Mouse (Mus musculus) lung, embryonic 15.5 days (tissue): ENCODE results near the gene Cog1. TPM values are rescaled to one million over a fixed set of nuclear protein-coding genes. Genes with fewer than 3 reads are reported as not detected.
"Not testable (repeated sequence)": the region's sequence is repeated elsewhere in the genome, so short reads cannot be mapped to it uniquely, and the experiment has no call there.

Source experiments
- ATAC-seq: fragments of 200-750 bp; cut with Nextera tagmentation; 2 replicates; pipeline ENCODE4 v1.8.0; 2017; ENCODE audit warnings: moderate number of reproducible peaks, borderline replicate concordance; ENCODE audit not compliant: low FRiP score, low TSS enrichment; ENCODE audit errors: extremely low read depth
- H3K27ac ChIP-seq: fragments of 300-500 bp; sonication (generic); 2 replicates; pipeline ENCODE4 v1.5.1; 2015; ENCODE audit warnings: moderate library complexity, mild to moderate bottlenecking, inconsistent platforms
- H3K27me3 ChIP-seq: fragments of 300-500 bp; sonication (generic); 2 replicates; pipeline ENCODE4 v1.6.1; 2015; ENCODE audit warnings: inconsistent platforms
- H3K36me3 ChIP-seq: fragments of 300-500 bp; sonication (generic); 2 replicates; pipeline ENCODE4 v1.6.1; 2015; ENCODE audit warnings: inconsistent platforms
- H3K4me1 ChIP-seq: fragments of 300-500 bp; sonication (generic); 2 replicates; pipeline ENCODE4 v1.6.1; 2015; ENCODE audit warnings: inconsistent platforms
- H3K4me2 ChIP-seq: fragments of 300-500 bp; sonication (generic); 2 replicates; pipeline ENCODE4 v1.6.1; 2015; ENCODE audit warnings: inconsistent platforms, mild to moderate bottlenecking, moderate library complexity
- H3K4me3 ChIP-seq: fragments of 300-500 bp; sonication (generic); 2 replicates; pipeline ENCODE4 v1.5.1; 2015; ENCODE audit warnings: mild to moderate bottlenecking, inconsistent platforms
- H3K9ac ChIP-seq: fragments of 300-500 bp; sonication (generic); 2 replicates; pipeline ENCODE4 v1.6.1; 2015; ENCODE audit warnings: inconsistent platforms
- H3K9me3 ChIP-seq: fragments of 300-500 bp; sonication (generic); 2 replicates; pipeline ENCODE4 v1.6.1; 2016; ENCODE audit warnings: inconsistent platforms
- WGBS: fragments of 180-500 bp; shearing (Covaris S2); methylation state at CpG from one replicate; pipeline ENCODE4 v1.1.7; 2015; 5-methylcytosine and 5-hydroxymethylcytosine counted together
- polyA plus RNA-seq: library from polyadenylated mRNA; unstranded; fragments of >200 nt; fragmentation: Nextera tagmentation; extraction: Ambion mirVana; gene quantifications from 2 replicates; pipeline ENCODE4 v1.2.1, GENCODE M21; 2015

The Cog1 gene
- polyA plus RNA-seq, 1 experiment from 2014 or later = 26.5 TPM

DNA sequence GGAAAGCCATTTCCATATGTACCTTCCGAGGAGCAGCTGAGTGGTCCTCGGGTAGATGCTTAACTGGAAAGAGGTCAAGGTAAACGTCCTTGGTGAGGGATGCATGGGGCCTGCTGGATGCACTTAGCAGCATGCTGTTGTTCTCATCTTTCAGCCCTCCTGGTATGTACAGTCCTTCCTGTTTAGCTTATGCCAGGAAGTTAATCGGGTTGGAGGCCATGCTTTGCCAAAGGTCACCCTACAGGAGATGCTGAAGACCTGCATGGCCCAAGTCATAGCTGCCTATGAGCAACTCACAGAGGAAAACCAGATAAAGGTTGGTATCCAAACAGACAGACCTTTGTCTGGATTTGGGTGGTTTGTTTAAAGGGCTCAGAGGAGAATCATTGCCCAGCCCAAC is 8.3 kb downstream of the Cog1 start:
- peaks cover 96% of the 10 kb centered on the region for H3K36me3 ChIP-seq
- no peak overlapping the region for H3K9ac ChIP-seq
- H3K27me3 ChIP-seq = no peaks in the 10 kb centered on the region
- no peaks in the 10 kb centered on the region for H3K4me1 ChIP-seq
- H3K27ac ChIP-seq = no peak overlapping the region
- H3K9me3 ChIP-seq = no peaks in the 10 kb centered on the region
- no peak overlapping the region for H3K4me2 ChIP-seq
- H3K4me3 ChIP-seq = no peak overlapping the region
- ATAC-seq = no peak
- 46% methylated on average over 4 of the region's 4 CpGs for WGBS

DNA sequence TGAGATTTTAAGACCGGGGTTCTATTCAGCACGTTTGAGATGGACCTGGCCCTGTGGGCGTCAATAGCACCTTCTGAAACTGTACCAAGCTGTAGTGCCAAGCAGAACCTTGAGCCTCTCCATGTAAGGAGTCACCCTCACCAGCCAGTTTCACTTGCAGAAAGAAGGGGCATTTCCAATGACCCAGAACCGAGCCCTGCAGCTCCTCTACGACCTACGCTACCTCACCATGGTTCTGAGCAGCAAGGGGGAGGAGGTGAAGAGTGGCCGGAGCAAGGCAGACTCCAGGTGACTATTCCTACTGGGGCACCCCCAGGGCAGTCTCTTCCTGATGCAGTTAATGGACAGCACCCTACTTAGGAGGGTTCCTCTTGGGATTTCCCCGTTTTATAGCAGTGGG is 9.3 kb downstream of the Cog1 start:
- ATAC-seq = no peak
- no peaks in the 10 kb centered on the region for H3K4me1 ChIP-seq
- 86% methylated on average over 8 of the region's 8 CpGs for WGBS
- H3K27me3 ChIP-seq = no peaks in the 10 kb centered on the region
- no peak overlapping the region for H3K4me2 ChIP-seq
- no peak overlapping the region for H3K9ac ChIP-seq
- no peak overlapping the region for H3K4me3 ChIP-seq
- H3K27ac ChIP-seq = no peak overlapping the region
- H3K36me3 ChIP-seq = peaks cover 91% of the 10 kb centered on the region
- H3K9me3 ChIP-seq = no peaks in the 10 kb centered on the region

DNA sequence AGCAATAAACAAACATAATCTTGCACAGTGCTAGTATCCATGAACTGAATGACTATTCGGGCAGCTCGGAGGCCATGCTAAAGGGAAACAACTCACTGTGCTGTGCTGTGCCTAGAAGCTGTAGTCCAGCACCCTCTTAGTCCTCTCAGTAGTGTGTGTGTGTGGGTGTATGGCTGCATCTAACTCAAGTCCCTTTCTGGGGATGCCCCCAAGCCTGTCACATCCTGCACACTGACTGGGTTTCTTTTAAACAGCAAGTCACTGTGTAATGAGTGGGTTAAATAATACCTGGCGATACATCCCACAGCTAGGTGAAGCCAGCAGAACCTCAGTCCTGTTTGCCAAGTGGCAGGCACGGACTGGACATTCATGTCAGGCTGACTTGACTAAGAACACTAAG is 9.8 kb downstream of the Cog1 start:
- H3K27me3 ChIP-seq = no peaks in the 10 kb centered on the region
- H3K4me2 ChIP-seq = no peak overlapping the region
- no peaks in the 10 kb centered on the region for H3K4me1 ChIP-seq
- no peak overlapping the region for H3K4me3 ChIP-seq
- no peak overlapping the region for H3K9ac ChIP-seq
- peaks cover 91% of the 10 kb centered on the region for H3K36me3 ChIP-seq
- no peak for ATAC-seq
- 73% methylated on average over 4 of the region's 4 CpGs for WGBS
- H3K27ac ChIP-seq = no peak overlapping the region
- H3K9me3 ChIP-seq = no peaks in the 10 kb centered on the region

DNA sequence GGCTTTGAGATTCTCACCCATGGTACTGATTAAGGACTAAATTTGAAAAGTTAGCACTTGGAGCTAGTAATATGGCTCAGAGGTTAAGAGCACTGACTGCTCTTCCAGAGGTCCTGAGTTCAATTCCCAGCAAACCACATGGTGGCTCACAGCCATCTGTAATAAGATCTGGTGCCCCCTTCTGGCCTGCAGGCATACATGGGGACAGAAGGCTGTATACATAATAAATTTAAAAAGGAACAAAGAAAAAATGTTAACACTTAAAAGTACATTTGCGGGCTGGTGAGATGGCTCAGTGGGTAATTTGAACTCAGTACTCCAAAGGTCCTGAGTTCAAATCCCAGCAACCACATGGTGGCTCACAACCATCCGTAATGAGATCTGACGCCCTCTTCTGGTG is 11.2 kb downstream of the Cog1 start:
- WGBS = 98% methylated on average over 3 of the region's 3 CpGs
- not testable (repeated sequence) for H3K27ac ChIP-seq, H3K9ac ChIP-seq, H3K9me3 ChIP-seq, H3K27me3 ChIP-seq, H3K4me2 ChIP-seq, H3K4me3 ChIP-seq, ATAC-seq, H3K4me1 ChIP-seq
- peaks cover 84% of the 10 kb centered on the region for H3K36me3 ChIP-seq

DNA sequence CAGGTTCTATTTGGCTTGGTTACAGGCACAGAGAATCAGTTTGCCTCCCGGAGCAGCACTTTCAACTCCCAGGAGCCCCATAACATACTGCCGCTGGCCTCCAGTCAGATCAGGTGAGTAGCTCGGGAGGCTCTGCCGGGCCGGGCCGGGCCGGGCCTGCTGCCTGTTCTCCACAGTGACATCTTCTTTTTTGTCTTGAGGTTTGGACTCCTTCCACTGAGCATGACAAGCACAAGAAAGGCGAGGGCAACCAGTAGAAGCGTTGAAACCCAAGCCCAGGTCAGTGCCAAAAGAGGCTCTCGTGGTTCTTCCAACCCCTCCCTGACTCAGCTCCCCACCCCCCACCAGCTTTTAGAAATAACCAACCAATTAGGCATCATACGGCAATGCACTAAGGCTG is 12.0 kb downstream of the Cog1 start:
- Histone ChIP-seq H3K4me3 (no peak overlapping the region), H3K9ac (no peak overlapping the region), H3K36me3 (peaks cover 77% of the 10 kb centered on the region), H3K27ac (no peak overlapping the region), H3K4me1 (no peaks in the 10 kb centered on the region), H3K4me2 (no peak overlapping the region), H3K27me3 (no peaks in the 10 kb centered on the region), H3K9me3 (no peaks in the 10 kb centered on the region)
- 91% methylated on average over 11 of the region's 11 CpGs for WGBS
- ATAC-seq = no peak

DNA sequence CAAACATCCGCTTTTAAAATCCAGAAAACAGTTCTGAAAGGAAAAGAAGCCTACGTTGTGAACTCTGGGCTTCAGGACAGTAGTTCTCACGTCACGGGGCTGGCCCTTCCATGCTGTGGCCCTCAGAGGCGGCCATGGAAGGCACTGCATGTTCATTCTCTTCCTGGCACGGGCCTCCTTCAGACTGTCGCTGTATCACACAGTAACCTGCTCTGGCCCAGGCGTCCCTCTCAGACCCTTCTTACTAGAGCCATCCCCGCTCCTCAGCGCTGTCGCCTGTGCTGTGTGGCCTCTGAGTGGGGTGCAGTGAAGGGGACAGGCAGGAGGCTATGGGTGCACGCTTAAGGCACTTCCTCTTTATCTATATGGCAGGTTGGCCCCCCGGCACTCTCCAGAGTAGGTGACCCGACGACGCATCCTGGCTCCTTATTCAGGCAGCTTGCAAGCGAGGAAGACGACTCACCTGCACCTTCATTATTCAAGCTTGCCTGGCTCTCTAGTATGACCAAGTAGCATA is 12.9 kb downstream of the Cog1 start:
- WGBS = 87% methylated on average over 18 of the region's 18 CpGs
- Histone ChIP-seq H3K9ac (no peak overlapping the region), H3K27me3 (no peaks in the 10 kb centered on the region), H3K4me3 (no peak overlapping the region), H3K36me3 (peaks cover 67% of the 10 kb centered on the region), H3K9me3 (no peaks in the 10 kb centered on the region), H3K4me1 (peaks cover 5% of the 10 kb centered on the region), H3K27ac (no peak overlapping the region), H3K4me2 (no peak overlapping the region)
- peak; percentile 37; the same call in 1 of the 2 replicates for ATAC-seq

DNA sequence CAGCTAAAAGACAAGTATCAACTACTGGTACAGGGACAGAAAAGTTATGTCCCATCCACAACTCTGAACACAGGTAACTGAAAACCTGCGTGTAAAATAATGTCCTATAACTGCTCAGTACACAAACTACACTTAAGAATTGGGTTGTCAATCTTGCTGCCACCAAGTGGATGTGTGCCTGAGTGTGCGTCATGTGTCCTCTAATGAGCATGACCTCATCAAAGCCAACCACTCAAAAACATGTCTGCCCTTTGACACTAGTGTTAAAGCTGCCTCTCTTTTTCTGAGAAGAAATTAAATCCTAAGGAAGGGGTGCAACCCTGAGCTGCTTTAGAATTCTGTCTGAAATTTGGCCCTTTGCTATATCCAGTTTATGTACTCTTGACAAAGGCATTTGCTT is 15.3 kb downstream of the Cog1 start:
- no peak overlapping the region for H3K4me2 ChIP-seq
- no peak overlapping the region for H3K4me3 ChIP-seq
- H3K27me3 ChIP-seq = no peaks in the 10 kb centered on the region
- H3K9me3 ChIP-seq = no peaks in the 10 kb centered on the region
- H3K27ac ChIP-seq = no peak overlapping the region
- WGBS = 75% methylated on average over 2 of the region's 2 CpGs
- peaks cover 50% of the 10 kb centered on the region for H3K36me3 ChIP-seq
- ATAC-seq = no peak; the same call in 1 of the 2 replicates
- no peak overlapping the region for H3K9ac ChIP-seq
- peaks cover 22% of the 10 kb centered on the region for H3K4me1 ChIP-seq

DNA sequence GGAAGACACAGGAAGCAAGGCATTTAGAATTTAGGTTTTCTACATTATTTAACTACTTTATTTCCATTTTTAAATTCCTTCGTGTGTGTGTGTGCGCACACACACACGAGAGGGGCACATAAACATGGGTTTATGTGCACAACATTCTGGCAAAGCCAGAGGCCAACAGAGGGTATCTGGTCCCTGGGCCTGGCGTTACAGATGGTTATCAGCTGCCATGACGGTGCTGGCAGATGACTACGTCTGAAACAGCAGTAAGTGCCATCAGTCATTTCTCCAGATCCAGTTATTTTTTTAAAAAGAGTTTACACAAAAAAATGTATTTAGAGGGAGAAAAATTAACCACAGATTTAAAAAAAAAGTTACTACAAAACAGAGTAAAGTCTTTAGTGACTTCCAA is 17.2 kb downstream of the Cog1 start:
- no peaks in the 10 kb centered on the region for H3K9me3 ChIP-seq
- H3K4me2 ChIP-seq = no peak overlapping the region
- H3K27ac ChIP-seq = no peak overlapping the region
- no peak overlapping the region for H3K9ac ChIP-seq
- 55% methylated on average over 6 of the region's 6 CpGs for WGBS
- H3K36me3 ChIP-seq = peaks cover 45% of the 10 kb centered on the region
- no peak for ATAC-seq
- no peak overlapping the region for H3K4me3 ChIP-seq
- no peaks in the 10 kb centered on the region for H3K27me3 ChIP-seq
- H3K4me1 ChIP-seq = peaks cover 22% of the 10 kb centered on the region

DNA sequence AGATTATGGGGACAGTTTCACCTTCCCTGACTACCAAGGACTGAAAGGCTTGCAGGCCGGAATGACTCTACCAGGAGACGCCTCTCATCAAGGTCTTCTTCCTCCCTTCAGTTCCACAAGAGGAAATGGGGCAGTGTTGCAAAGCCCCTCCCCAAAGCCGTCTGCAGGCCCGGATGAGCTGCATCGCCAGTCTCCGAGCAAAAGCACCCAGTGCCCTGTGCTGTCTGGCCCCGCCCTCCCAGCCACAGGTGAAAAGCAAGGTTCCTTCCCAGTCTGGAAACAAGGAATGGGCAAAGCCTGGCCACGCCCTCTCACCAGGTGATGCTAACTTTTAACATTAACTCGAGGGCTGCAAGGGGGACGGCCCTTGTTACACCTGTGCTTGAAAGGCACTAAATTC is 17.7 kb downstream of the Cog1 start:
- no peaks in the 10 kb centered on the region for H3K9me3 ChIP-seq
- no peak overlapping the region for H3K4me2 ChIP-seq
- 40% methylated on average over 10 of the region's 10 CpGs for WGBS
- H3K9ac ChIP-seq = no peak overlapping the region
- H3K27ac ChIP-seq = peak overlapping the region; percentile 35; the same call in 1 of the 2 replicates
- H3K4me3 ChIP-seq = no peak overlapping the region
- H3K27me3 ChIP-seq = no peaks in the 10 kb centered on the region
- H3K4me1 ChIP-seq = peaks cover 22% of the 10 kb centered on the region
- H3K36me3 ChIP-seq = peaks cover 45% of the 10 kb centered on the region
- peak; percentile 37; the same call in 1 of the 2 replicates for ATAC-seq

DNA sequence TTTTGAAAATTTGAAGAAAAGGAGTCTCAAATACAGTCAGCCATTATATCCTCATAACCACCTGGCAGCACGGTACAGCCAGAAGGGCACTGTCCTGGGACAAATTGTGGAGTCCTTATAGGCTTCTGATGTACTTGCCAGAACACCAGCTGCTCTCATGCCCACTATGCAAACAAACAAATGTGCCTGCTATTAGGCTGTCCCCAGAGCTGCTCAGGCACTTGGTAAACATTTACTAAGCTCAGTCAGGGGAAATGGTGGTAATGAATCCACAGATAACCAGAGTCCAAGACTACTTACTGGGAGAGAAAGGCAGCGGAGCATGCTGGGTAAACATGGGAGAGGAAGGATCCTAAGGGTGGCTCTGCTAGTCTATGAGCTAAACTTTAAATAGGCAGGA is 18.2 kb downstream of the Cog1 start:
- Histone ChIP-seq H3K27ac (peak overlapping the region; percentile 35), H3K4me3 (no peak overlapping the region), H3K4me2 (no peak overlapping the region), H3K9ac (no peak overlapping the region), H3K4me1 (peaks cover 22% of the 10 kb centered on the region), H3K27me3 (no peaks in the 10 kb centered on the region), H3K9me3 (no peaks in the 10 kb centered on the region), H3K36me3 (peaks cover 41% of the 10 kb centered on the region)
- no peak; the same call in 1 of the 2 replicates for ATAC-seq
- 52% methylated on average over 2 of the region's 2 CpGs for WGBS

DNA sequence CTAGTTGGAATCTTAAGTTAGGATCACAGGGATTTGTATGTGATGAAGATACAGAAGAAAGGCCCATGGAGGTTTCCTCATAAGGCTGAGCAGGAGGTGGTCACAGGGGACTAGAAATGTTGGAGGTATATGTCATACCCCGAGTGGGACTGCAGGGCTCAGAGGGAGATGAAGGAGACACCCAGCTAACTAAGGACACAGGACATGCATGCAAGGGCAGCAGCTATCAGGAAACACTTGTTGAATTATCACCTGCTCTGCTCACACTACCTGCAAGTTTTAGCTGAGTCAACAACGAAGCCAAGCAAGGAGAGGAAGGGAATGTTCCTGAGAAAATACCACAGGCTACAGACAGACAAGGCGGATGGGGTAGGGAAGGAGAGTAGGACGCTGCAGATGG is 18.7 kb downstream of the Cog1 start:
- no peaks in the 10 kb centered on the region for H3K27me3 ChIP-seq
- H3K9me3 ChIP-seq = no peaks in the 10 kb centered on the region
- H3K9ac ChIP-seq = no peak overlapping the region
- no peak overlapping the region for H3K27ac ChIP-seq
- H3K4me2 ChIP-seq = no peak overlapping the region
- H3K36me3 ChIP-seq = peaks cover 43% of the 10 kb centered on the region
- no peak for ATAC-seq
- peaks cover 22% of the 10 kb centered on the region for H3K4me1 ChIP-seq
- no peak overlapping the region for H3K4me3 ChIP-seq
- WGBS = 63% methylated on average over 4 of the region's 4 CpGs

DNA sequence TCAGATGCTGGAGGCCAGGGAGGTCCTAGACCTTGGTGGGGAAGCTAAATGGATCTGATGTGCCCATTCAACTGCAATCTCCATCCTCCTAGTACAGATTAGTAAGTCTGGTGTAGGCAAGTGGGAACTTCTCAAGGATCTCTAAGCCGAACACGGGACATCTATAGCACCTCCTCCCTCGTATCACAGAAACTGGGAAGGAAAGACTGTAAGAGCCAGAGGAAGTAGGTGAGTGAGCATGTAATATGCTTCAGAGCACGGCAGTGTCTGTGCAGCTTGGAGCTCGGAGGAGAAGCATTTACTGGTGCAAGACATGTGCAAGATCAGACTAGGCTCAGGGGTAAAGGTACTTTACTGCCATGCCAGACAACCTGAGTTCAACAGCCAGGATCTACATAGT is 19.9 kb downstream of the Cog1 start:
- Histone ChIP-seq H3K4me1 (peaks cover 22% of the 10 kb centered on the region), H3K9me3 (no peaks in the 10 kb centered on the region), H3K27ac (no peak overlapping the region), H3K9ac (no peak overlapping the region), H3K4me3 (no peak overlapping the region), H3K27me3 (no peaks in the 10 kb centered on the region), H3K36me3 (peaks cover 46% of the 10 kb centered on the region), H3K4me2 (no peak overlapping the region)
- WGBS = 81% methylated on average over 5 of the region's 5 CpGs
- ATAC-seq = no peak

DNA sequence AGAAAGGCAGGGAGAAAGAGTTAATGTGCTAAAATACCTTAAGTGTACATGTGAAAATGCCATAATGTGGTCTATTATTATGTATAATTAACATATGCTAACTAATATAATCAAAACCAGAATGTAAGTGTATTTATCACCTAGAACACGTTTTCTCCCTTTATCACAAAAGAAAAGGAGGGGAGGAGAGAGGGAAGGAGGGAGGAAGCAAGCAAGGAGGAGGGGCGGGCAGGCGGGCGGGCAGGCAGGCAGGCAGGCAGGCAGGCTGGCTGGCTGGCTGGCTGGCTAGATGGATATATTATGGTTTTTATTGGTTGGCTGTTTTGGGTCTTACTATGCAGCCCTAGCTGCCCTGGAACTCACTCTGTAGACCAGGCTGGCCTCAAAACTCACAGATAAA is 20.7 kb downstream of the Cog1 start:
- H3K27ac ChIP-seq = no peak overlapping the region
- H3K4me3 ChIP-seq = no peak overlapping the region
- H3K27me3 ChIP-seq = no peaks in the 10 kb centered on the region
- no peak overlapping the region for H3K4me2 ChIP-seq
- no peaks in the 10 kb centered on the region for H3K9me3 ChIP-seq
- ATAC-seq = no peak
- H3K9ac ChIP-seq = no peak overlapping the region
- WGBS = 70% methylated on average over 4 of the region's 4 CpGs
- peaks cover 47% of the 10 kb centered on the region for H3K36me3 ChIP-seq
- H3K4me1 ChIP-seq = peaks cover 22% of the 10 kb centered on the region
